Mouse (Mus musculus) ES-E14 (cell line): ENCODE results near the gene Rnf128. TPM values are rescaled to one million over a fixed set of nuclear protein-coding genes. Genes with fewer than 3 reads are reported as not detected.

Source experiments
- DNase-seq: peaks from one replicate; pipeline ENCODE4 v3.0.0-alpha.2; 2013; ENCODE audit warnings: low read depth, low spot score
- H3K27ac ChIP-seq: 2 replicates; pipeline ENCODE4 v1.5.1; 2012; ENCODE audit warnings: low read depth, mild to moderate bottlenecking, low read length, moderate library complexity, mixed read lengths; ENCODE audit not compliant: poor library complexity, insufficient read depth, severe bottlenecking
- H3K36me3 ChIP-seq: 2 replicates; pipeline ENCODE4 v1.6.1; 2012; ENCODE audit warnings: mild to moderate bottlenecking, low read length, moderate library complexity, mixed read lengths; ENCODE audit not compliant: control insufficient read depth, poor library complexity, insufficient read depth, severe bottlenecking
- H3K4me1 ChIP-seq, 2 experiments: fragments of 150-350 bp in 1 of 2; sonication (generic) in 1 of 2; 2 replicates each; pipeline ENCODE4 v1.6.1; 2012; ENCODE audit warnings: low read length in 2 of 2, mild to moderate bottlenecking in 1 of 2, mixed read lengths in 1 of 2; ENCODE audit not compliant: control insufficient read depth in 2 of 2, insufficient read depth in 2 of 2, poor library complexity in 1 of 2
- H3K4me3 ChIP-seq, 2 experiments: fragments of 150-350 bp in 1 of 2; sonication (generic) in 1 of 2; 2 replicates each; pipeline ENCODE4 v1.5.1; 2012; ENCODE audit warnings: low read length in 2 of 2, low read depth in 1 of 2, mild to moderate bottlenecking in 1 of 2, mixed read lengths in 1 of 2; ENCODE audit not compliant: insufficient read depth in 1 of 2, poor library complexity in 1 of 2, severe bottlenecking in 1 of 2
- H3K9ac ChIP-seq: 2 replicates; pipeline ENCODE4 v1.6.1; 2012; ENCODE audit warnings: low read depth, mild to moderate bottlenecking, low read length, mixed read lengths; ENCODE audit not compliant: poor library complexity, insufficient read depth, severe bottlenecking
- H3K9me3 ChIP-seq: fragments of 150-350 bp; sonication (generic); 2 replicates; pipeline ENCODE4 v1.6.1; 2012; ENCODE audit warnings: low read depth, mild to moderate bottlenecking, low read length; ENCODE audit not compliant: control insufficient read depth, insufficient read depth
- CHD2 ChIP-seq: IDR thresholded peaks from 2 replicates; pipeline ENCODE4 v1.6.1; 2014; ENCODE audit warnings: mild to moderate bottlenecking, low read depth, low read length, inconsistent platforms
- HCFC1 ChIP-seq: IDR thresholded peaks from 2 replicates; pipeline ENCODE4 v1.6.1; 2012; ENCODE audit warnings: low read length, inconsistent platforms, borderline replicate concordance; ENCODE audit not compliant: insufficient read depth
- MAFK ChIP-seq: IDR thresholded peaks from 2 replicates; pipeline ENCODE4 v1.6.1; 2014; ENCODE audit warnings: mild to moderate bottlenecking, low read depth, low read length, inconsistent platforms; ENCODE audit not compliant: insufficient read depth
- ZC3H11A ChIP-seq: IDR thresholded peaks from 2 replicates; pipeline ENCODE4 v1.6.1; 2012; ENCODE audit warnings: low read depth, mild to moderate bottlenecking, inconsistent platforms, low read length, borderline replicate concordance
- ZNF384 ChIP-seq: IDR thresholded peaks from 2 replicates; pipeline ENCODE4 v1.6.1; 2012; ENCODE audit warnings: low read depth, low read length, inconsistent platforms
- in situ Hi-C, 2 experiments: fragments of 600-800 bp; cut with MboI; formaldehyde crosslinking; loops; one replicate each; pipeline ENCODE4 v1.15.1; 2025; ENCODE audit warnings: low sequenced_read_pairs in 2 of 2, inconsistent platforms in 1 of 2; ENCODE audit not compliant: unreplicated experiment in 2 of 2
- total RNA-seq: library from RNA; depleted of rRNA; stranded (reverse); fragments of 300-350 nt; gene quantifications from 2 replicates; pipeline ENCODE4 v1.2.3, GENCODE M21; 2012

Rnf128 gene
- total RNA-seq, 1 experiment, result 42.1 TPM

DNA sequence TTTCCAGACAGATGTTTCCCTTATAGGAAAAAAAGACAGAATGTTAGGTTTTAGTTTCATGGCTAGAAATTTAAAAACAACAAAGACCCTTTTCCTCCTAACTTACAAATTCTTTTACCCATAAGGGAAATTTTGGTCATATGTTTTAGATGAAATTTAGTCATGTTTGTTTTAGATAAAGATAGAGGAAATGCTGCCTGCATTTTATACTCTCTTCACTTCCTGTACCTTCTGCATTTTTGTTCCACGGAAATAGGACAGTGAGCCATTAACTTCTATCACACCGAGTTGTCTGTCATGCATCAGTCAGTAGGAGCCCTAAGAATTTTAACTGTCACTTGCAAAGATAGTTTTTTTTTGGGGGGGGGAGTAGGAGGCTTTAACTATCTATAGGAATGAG is 76.6 kb downstream of the Rnf128 start:
- in situ Hi-C loops, result no loop called here
- no peak for TF ChIP-seq MAFK
- Histone ChIP-seq H3K27ac (no peak overlapping the region), H3K36me3 (no peaks in the 10 kb centered on the region), H3K9me3 (no peaks in the 10 kb centered on the region), H3K4me3 (no peak overlapping the region), H3K4me1 (no peaks in the 10 kb centered on the region), H3K9ac (no peak overlapping the region)
- no peak for DNase-seq

DNA sequence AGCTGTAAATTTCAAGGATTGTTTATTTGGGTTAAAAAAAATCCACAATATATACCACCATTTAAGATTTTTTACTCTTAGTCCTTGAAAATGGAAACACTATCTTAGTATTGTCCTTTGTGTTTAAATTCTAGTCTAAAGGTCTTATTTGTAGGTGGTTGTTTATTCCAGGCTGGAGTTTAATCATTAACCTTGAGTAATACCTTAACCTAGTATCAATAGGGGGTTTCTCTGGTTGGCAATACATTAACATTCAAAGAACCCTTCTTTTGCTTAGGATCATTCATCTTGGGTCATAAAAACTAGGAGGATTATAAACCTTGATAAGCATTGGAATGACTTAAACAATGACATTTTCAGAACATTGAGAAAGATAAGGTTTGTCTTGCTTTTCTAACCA is 77.3 kb downstream of the Rnf128 start:
- DNase-seq, result no peak
- TF ChIP-seq CHD2, result no peak
- no peak for TF ChIP-seq ZC3H11A
- no peak for TF ChIP-seq ZNF384
- TF ChIP-seq MAFK, result no peak
- TF ChIP-seq HCFC1, result no peak
- Histone ChIP-seq H3K4me3 (no peak overlapping the region), H3K27ac (no peak overlapping the region), H3K9me3 (no peaks in the 10 kb centered on the region), H3K36me3 (no peaks in the 10 kb centered on the region), H3K9ac (no peak overlapping the region), H3K4me1 (no peaks in the 10 kb centered on the region)
- in situ Hi-C loops, result no loop called here

- TF ChIP-seq CHD2, result no peak
- no peak for TF ChIP-seq HCFC1
- no peak for TF ChIP-seq ZC3H11A
- no peak for TF ChIP-seq ZNF384
- no peak for TF ChIP-seq MAFK
- in situ Hi-C loops, result loop anchor here in 1 of 2 experiments (25.0 kb wide), 1 partner anchor 215 kb away; no protein-coding TSS in a partner anchor
- DNase-seq, result no peak
- Histone ChIP-seq H3K36me3 (no peaks in the 10 kb centered on the region), H3K27ac (no peak overlapping the region), H3K4me3 (no peak overlapping the region), H3K9ac (no peak overlapping the region), H3K9me3 (no peaks in the 10 kb centered on the region), H3K4me1 (no peaks in the 10 kb centered on the region)
Observed at GRCm38 (mm10) chrX:139652226-139652625, 89.1 kb downstream of the Rnf128 start.

DNA sequence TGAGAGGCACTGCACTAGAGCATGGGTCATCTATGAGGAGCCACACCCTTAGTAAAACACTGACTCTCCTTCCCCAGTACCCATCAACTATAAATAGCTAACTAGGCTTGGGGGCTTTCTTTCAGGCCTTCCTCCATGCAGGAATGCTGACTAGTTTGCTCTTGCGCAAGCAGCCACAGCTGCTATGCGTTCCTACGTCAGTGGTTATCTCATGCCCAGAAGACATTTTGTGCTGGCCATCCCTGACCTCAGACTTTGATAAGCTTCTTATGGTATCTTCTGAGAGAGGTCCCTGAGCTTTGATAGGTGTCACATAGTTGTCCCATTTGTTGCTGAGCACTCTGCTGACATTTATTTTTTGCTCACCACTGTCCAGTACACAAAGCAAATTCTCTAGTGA is 90.2 kb downstream of the Rnf128 start:
- H3K4me1 ChIP-seq, result no peaks in the 10 kb centered on the region
- in situ Hi-C loops, result loop anchor here in 1 of 2 experiments (25.0 kb wide), 1 partner anchor 216 kb away; no protein-coding TSS in a partner anchor
- H3K27ac ChIP-seq, result no peak overlapping the region
- H3K4me3 ChIP-seq, result no peak overlapping the region
- TF ChIP-seq ZC3H11A (no peak), CHD2 (no peak), MAFK (no peak), ZNF384 (no peak)
- H3K9ac ChIP-seq, result no peak overlapping the region
- no peaks in the 10 kb centered on the region for H3K9me3 ChIP-seq
- H3K36me3 ChIP-seq, result no peaks in the 10 kb centered on the region
- DNase-seq, result no peak

DNA sequence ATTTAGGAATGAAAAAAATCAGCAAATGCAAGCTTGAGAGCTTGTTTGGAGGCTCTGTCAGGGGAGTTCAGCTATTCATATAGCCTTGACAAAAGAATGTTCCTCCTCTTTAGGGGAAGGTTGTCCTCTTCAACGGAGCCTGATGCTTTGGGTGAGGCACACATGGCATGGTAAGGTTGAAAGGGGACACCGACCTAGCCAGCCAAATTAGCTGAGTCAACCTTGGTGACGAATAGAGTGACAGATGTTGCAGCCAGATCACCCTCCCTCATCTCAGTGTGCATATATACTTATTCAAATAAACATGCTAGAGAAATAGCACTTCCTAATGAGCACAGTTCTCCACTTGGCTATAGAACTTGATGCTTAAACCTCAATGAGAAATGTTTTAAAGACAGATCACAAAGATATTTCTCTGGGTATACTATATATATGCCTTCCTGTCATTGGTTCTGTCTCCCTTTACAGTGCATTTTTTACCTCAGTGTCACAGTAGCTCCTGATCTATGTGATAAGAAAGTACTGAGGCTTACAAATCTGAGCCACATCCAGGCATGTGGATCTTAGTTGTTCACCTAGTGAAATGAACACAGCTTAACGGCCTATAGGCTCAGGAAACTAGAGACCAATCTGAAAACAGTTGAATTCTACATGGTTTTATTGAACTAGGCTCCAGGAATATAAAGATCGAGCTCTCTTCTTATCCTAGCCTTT is 91.4 kb downstream of the Rnf128 start:
- no peak overlapping the region for H3K4me3 ChIP-seq
- H3K27ac ChIP-seq, result no peak overlapping the region
- H3K9ac ChIP-seq, result no peak overlapping the region
- H3K4me1 ChIP-seq, result no peaks in the 10 kb centered on the region
- no peak for TF ChIP-seq ZC3H11A
- TF ChIP-seq ZNF384, result no peak
- no peak for TF ChIP-seq CHD2
- no peak for TF ChIP-seq MAFK
- no peak for TF ChIP-seq HCFC1
- H3K9me3 ChIP-seq, result no peaks in the 10 kb centered on the region
- no peak for DNase-seq
- in situ Hi-C loops, result loop anchor here in 1 of 2 experiments (25.0 kb wide), 1 partner anchor 217 kb away; no protein-coding TSS in a partner anchor
- H3K36me3 ChIP-seq, result no peaks in the 10 kb centered on the region
